Mouse (Mus musculus) lung, postnatal 25 days (tissue): ENCODE data around the gene Vmn2r89.
"Not testable (repeated sequence)": the region's sequence is repeated elsewhere in the genome, so short reads cannot be mapped to it uniquely, and the experiment has no call there.

Experiments used
- DNase-seq: peaks from one replicate; pipeline ENCODE4 v3.0.0; 2022; ENCODE audit warnings: low spot score

The Vmn2r89 gene

DNA sequence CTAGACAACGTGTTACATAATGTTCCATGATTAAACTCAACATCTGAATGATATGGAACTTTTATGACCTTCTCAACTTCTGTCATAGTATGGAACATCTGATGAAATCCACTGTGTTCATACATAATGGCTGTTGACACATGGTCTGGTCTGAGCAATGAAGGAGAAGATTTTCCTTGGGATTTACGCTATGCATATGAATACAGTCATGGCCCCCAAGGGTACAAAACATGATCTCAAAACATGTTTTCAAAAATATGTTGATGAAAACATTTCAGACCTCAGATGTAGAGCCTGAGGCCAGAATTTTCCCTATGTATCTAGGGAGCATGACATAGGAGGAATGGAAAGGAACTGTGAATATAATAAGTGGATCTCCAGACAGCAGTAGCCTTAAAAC is at the start of gene Vmn2r89:
Vmn2r89 (plus strand) TSS at position 301 of the 400 bp plus-strand sequence.
- DNase-seq, result not testable (repeated sequence)

- DNase-seq, result no peak
These were observed 41.1 kb upstream of the Vmn2r89 start, which contains the start of gene Vmn2r88 for GRCm38 (mm10) chr14:51410520-51410919. Gene Vmn2r88, plus strand, starts transcription at chr14:51410820.

DNA sequence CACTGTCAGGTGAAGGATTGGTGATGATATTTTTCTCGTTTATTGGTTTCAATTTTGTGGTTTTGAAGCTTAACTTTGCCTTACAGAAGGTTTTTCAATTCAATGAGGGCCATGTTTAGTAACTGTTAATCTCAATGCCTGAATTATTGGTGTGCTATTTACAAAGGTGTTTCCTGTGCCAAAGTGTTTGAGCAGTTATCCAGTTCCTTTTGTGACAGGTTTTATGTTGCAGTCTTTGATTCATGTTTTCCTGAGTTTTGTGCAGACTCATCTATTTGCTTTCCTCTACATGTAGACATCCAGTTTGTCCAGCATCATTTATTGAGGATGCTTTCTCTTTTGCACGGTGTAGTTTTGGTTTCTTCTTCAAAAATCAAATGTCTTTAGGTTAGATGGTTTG is 27.8 kb upstream of the Vmn2r89 start:
- DNase-seq, result no peak

- not testable (repeated sequence) for DNase-seq
These were observed 21.5 kb upstream of the Vmn2r89 start for GRCm38 (mm10) chr14:51430138-51430537.

GRCm38 (mm10) chr14:51434546-51434945 is 17.1 kb upstream of the Vmn2r89 start:
- no peak for DNase-seq

DNA sequence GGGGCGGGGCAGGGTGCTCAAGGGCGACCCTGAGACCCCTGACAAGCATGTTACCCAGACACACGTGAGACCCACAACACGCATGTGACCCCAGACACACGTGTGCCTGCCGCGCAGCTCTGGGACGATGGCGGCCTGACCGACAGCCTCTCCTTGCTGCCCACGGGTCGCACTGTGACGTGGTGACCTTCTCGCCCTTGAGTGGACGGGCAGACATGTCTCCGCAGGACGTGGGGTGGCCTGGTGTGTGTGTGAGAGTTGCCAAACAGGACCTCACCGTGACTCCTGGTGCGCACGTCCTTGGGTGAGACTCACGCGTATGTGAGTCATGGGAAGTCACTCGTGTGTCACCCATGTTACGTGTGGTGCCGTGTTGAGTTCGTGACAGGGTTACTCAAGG is 16.6 kb upstream of the Vmn2r89 start:
- DNase-seq, result no peak

DNA sequence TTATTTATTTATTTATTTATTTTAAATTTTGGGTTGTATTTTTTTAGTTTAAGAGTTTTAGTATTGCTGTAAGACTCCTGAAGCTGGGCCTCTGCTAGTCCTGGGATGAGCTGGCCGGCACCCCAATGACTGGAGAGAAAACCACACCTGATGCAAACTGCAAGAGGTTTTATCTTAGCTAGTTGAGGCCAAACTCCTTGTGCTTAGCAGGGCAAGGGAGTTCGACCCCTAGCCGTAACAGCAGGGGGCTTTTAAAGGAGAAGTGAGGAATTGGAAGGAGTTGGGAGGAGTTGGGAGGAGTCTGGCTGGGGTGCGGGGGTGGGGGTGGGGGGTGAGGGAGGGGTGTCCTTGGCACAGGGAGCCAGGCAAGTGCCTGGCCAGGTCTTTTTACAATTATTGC is 12.7 kb upstream of the Vmn2r89 start:
- no peak for DNase-seq

DNA sequence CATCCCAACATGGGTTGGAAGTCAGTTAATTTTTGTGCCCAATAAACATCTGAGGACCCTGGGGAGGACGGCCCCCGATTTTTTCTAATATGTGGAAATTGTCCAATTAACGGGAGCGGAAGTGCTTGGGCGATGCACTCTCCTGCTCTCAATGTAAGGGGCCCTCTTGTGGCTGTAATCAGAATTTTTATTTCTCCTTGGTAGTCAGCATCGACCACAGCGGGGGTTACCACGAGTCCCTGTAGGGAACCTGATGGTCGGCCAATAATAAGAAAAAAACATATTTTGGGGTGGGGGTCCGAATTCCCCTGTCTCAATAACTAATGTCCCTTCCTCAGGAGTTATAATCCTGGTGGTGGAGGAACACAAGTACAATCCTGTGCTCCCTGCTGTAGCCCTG is 28.6 kb downstream of the Vmn2r89 start:
- not testable (repeated sequence) for DNase-seq

DNA sequence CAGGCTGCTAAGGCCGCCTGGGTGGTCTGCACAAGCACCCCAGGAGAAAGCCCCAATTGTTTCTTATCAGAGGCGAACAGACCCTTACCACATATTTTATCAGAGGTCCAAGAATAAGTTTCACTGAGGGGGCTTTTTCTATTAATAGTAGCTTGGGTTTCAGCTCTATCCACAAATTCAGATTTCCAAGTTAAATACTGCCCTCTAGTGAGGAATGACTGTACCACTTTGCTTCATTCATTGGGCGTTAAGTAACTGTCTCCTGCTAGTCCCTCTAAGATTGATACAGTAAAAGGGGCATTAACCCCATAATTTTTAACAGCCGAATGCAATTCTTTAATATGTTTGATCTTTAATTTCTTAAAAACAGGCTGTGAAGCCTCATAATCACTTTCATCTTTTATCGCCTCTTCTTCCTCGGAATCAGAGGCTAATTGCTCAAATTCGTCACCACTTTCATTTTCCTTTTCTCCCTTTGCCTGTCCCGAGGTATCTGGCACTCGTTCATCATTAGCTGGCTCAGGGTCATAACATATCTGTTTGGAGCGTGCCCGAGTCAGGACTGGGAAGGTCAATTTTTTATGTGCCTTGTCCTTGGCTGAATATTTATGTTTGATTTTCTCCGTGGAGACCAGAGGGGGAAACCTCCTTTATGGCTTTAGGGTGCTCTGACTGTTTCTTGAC is 29.8 kb downstream of the Vmn2r89 start:
- DNase-seq, result not testable (repeated sequence)

- DNase-seq, result no peak
These were observed 30.5 kb downstream of the Vmn2r89 start for GRCm38 (mm10) chr14:51482051-51482715.

- not testable (repeated sequence) for DNase-seq
These were observed 31.3 kb downstream of the Vmn2r89 start for GRCm38 (mm10) chr14:51482971-51483381.

GRCm38 (mm10) chr14:51483671-51484070 is 32.0 kb downstream of the Vmn2r89 start:
- DNase-seq, result no peak

- no peak for DNase-seq
These were observed 34.5 kb downstream of the Vmn2r89 start for GRCm38 (mm10) chr14:51486111-51486510.

- no peak for DNase-seq
These were observed 44.1 kb downstream of the Vmn2r89 start for GRCm38 (mm10) chr14:51495781-51496180.

GRCm38 (mm10) chr14:51496955-51497354 is 45.3 kb downstream of the Vmn2r89 start:
- DNase-seq, result no peak

DNA sequence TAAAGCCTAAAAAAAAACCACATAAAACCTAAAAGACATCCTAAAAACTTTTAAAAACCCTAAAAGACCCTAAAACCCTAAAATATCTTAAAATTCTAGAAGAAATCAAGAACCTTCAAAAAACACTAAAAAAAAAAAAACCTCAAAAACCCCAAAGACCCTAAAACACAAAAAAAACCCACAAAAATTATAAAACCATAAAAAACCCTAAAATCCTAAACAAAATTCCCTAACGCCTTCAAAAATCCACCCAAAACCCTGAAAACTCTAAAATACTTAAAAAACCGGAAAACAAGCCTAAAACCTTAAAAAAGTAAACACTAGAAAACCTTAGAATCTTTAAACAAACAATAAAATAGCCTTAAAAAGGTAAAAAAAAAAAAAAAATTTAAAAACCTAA is 46.3 kb downstream of the Vmn2r89 start:
- no peak for DNase-seq

DNA sequence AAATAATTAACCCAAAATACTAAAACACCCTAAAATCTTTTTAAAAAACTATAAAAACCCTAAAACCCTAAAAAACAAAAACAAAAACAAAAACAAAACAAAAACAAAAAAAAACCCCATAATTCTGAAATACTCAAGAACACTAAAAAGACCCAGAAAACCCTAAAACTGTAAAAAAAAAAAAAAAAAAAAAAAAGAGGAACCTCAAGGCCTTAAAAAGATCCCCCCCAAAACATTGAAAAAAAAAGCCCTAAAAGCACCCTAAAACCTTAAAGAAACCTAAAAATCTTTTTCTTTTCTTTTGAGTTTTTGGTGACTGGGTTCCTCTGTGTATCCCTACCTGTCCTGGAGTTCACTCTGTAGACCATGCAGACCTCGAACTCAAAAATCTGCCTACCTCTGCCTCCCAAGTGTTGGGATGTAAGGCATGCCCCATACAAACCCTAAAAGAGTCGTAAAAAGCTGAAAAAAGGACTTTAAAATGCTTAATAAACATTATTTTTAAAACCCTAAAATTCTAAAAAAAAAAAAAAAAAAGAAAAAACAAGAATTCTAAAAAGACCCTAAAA is 48.1 kb downstream of the Vmn2r89 start:
- DNase-seq, result no peak

GRCm38 (mm10) chr14:51500461-51500860 is 48.8 kb downstream of the Vmn2r89 start:
- DNase-seq, result no peak

- no peak for DNase-seq
These were observed 55.8 kb downstream of the Vmn2r89 start for GRCm38 (mm10) chr14:51507416-51507815.
